Comparison of ENCODE assay signal across 9 mouse cellular contexts in the genomic region with DNA sequence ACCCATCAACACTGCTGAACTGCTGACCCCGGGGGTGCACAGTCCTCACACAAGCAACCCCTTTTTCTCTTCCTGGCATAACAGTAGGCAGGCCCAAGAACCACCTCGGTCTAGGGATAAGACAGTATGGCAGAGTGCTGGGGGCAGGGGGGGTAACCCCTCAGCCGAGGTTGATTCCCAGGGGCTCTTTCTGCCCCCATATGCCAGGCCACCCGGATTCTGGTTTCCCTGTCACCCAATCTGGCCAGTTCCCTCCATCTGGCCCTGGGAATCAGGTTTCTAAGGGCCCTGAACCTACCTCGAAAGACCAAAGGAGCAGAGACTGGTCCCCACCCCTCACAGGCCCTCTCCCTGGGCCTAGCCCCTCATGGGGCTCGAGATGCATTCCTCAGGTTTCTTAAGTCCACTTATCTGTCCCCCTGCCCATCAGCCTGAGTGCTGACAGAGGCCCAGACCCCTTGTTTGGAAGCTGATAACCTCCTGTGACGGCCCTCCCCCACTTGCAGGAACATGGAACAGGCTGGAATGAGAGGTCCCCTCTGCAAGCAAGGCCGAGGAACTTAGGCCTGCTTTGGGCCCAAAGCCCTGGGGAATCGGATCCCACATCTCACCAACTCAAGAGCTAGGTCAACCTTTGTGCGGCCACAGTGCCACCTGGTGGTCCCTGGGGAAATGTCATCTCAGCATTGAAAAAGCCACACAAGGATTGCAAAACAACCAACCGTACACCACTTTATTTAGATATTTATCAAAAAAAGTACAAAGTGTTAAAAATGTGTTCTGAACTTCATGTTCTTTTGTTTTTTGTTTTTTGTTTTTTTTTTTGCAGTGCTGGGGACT. TPM values are rescaled to one million over a fixed set of nuclear protein-coding genes. Genes with fewer than 3 reads are reported as not detected.
A peak's percentile ranks its signal among the peaks of the same experiment; 100 is the strongest.
DNase-seq lines count a peak whose midpoint lies in the region; ATAC-seq and TF ChIP-seq lines count a peak whose summit lies in the region.
"Had no signal": no experiment of that assay in that cellular context is flagged by ENCODE, and none has a peak within 500 bp of the region (broad histone marks: within the 10 kb centered on the region; RNA-seq: fewer than 3 reads in every experiment).

No protein-coding gene starts in this region.

- TF ChIP-seq POLR2A in ES-Bruce4 (IDR thresholded peaks at IDR 0.05; ENCODE audit: insufficient read depth, low read length) = no peak

- no peak overlapping the region for H3K4me3 ChIP-seq in ES-Bruce4 (ENCODE audit: low read depth, low read length)
- no peak overlapping the region for H3K4me3 ChIP-seq in embryonic facial prominence, embryonic 12.5 days
- no peak overlapping the region for H3K4me3 ChIP-seq in heart, postnatal 0 days (ENCODE audit: low read depth, low read length)
- H3K4me3 ChIP-seq in layer of hippocampus, adult 2 months = no peak overlapping the region
- no peak overlapping the region for H3K4me3 ChIP-seq in lung, embryonic 16.5 days (ENCODE audit: low read length)
- H3K4me3 ChIP-seq: midbrain, embryonic 12.5 days had no signal

- peak; percentile 85 for DNase-seq in adrenal gland, postnatal 25 days
- DNase-seq in heart, postnatal 0 days (ENCODE audit: low spot score) = peak; percentile 61
- peak; percentile 80 to 89 for DNase-seq in layer of hippocampus, adult 2 months (ENCODE audit: low spot score in 2 of 2)
- peak; percentile 69 for DNase-seq in right cerebral cortex, postnatal 25 days
- peak; percentile 81 to 87 for DNase-seq in urinary bladder, postnatal 36 days (ENCODE audit: low spot score in 2 of 2)

- ATAC-seq in embryonic facial prominence, embryonic 12.5 days (ENCODE audit: insufficient number of reproducible peaks, insufficient read depth, low FRiP score, low TSS enrichment) = peak; percentile 30; the same call in 1 of the 2 replicates
- ATAC-seq in heart, postnatal 0 days (ENCODE audit: insufficient read depth, low read depth) = peak; percentile 10
- ATAC-seq in lung, embryonic 16.5 days (ENCODE audit: low read depth) = peak; percentile 30; the same call in 1 of the 2 replicates

- no peak overlapping the region for H3K4me2 ChIP-seq in embryonic facial prominence, embryonic 12.5 days (replicated peaks)
- H3K4me2 ChIP-seq in heart, postnatal 0 days (ENCODE audit: low read depth, low read length) = no peak overlapping the region
- no peak overlapping the region for H3K4me2 ChIP-seq in lung, embryonic 16.5 days (ENCODE audit: low read depth, low read length)

- H3K36me3 ChIP-seq in ES-Bruce4 (ENCODE audit: control insufficient read depth, insufficient read depth, low read length, poor library complexity, severe bottlenecking) = peaks cover 6% of the 10 kb centered on the region; the same call in 1 of the 2 replicates
- peaks cover 7% of the 10 kb centered on the region; the same call in 1 of the 2 replicates for H3K36me3 ChIP-seq in embryonic facial prominence, embryonic 12.5 days
- peaks cover 16% of the 10 kb centered on the region for H3K36me3 ChIP-seq in heart, postnatal 0 days (replicated peaks; ENCODE audit: control insufficient read depth, insufficient read depth, low read length)
- peaks cover 5% of the 10 kb centered on the region for H3K36me3 ChIP-seq in lung, embryonic 16.5 days (ENCODE audit: control insufficient read depth, insufficient read depth, low read length)

- H3K9ac ChIP-seq in ES-Bruce4 (ENCODE audit: low read depth, poor library complexity, severe bottlenecking) = peak overlapping the region; percentile 42
- H3K9ac ChIP-seq in embryonic facial prominence, embryonic 12.5 days = no peak overlapping the region
- H3K9ac ChIP-seq in heart, postnatal 0 days (replicated peaks; ENCODE audit: low read depth, low read length) = no peak overlapping the region
- H3K9ac ChIP-seq in lung, embryonic 16.5 days (ENCODE audit: low read length) = peak overlapping the region; percentile 48
- H3K9ac ChIP-seq: midbrain, embryonic 12.5 days had no signal

- WGBS in embryonic facial prominence, embryonic 12.5 days = 25% methylated on average over 11 of the region's 11 CpGs
- WGBS in heart, postnatal 0 days = 27% methylated on average over 11 of the region's 11 CpGs
- 10% methylated on average over 11 of the region's 11 CpGs for WGBS in lung, embryonic 16.5 days

- TF ChIP-seq CTCF in ES-Bruce4 (IDR thresholded peaks at IDR 0.05; ENCODE audit: low read depth, low read length) = peak; percentile 88
- peak; percentile 88 for TF ChIP-seq CTCF in heart, postnatal 0 days (IDR thresholded peaks at IDR 0.05; ENCODE audit: low read depth)
- TF ChIP-seq CTCF in layer of hippocampus, adult 2 months (conservative IDR thresholded peaks at IDR 0.05) = peak; percentile 85

- H3K27me3 ChIP-seq in ES-Bruce4 (ENCODE audit: control insufficient read depth, insufficient read depth, low read length, poor library complexity, severe bottlenecking) = peaks cover 11% of the 10 kb centered on the region
- peaks cover 48% of the 10 kb centered on the region for H3K27me3 ChIP-seq in embryonic facial prominence, embryonic 12.5 days
- H3K27me3 ChIP-seq in heart, postnatal 0 days (ENCODE audit: control insufficient read depth, insufficient read depth, low read length) = peaks cover 37% of the 10 kb centered on the region
- peaks cover 42% of the 10 kb centered on the region for H3K27me3 ChIP-seq in lung, embryonic 16.5 days (ENCODE audit: control insufficient read depth, insufficient read depth, low read depth, low read length)

- H3K27ac ChIP-seq in ES-Bruce4 (ENCODE audit: insufficient read depth, low read length) = no peak overlapping the region
- H3K27ac ChIP-seq in embryonic facial prominence, embryonic 12.5 days = no peak overlapping the region
- H3K27ac ChIP-seq in heart, postnatal 0 days (ENCODE audit: low read depth) = no peak overlapping the region
- no peak overlapping the region for H3K27ac ChIP-seq in layer of hippocampus, adult 2 months
- H3K27ac ChIP-seq in lung, embryonic 16.5 days (ENCODE audit: low read length) = no peak overlapping the region
- H3K27ac ChIP-seq: midbrain, embryonic 12.5 days had no signal

- peaks cover 3% of the 10 kb centered on the region for H3K4me1 ChIP-seq in ES-Bruce4 (ENCODE audit: control insufficient read depth, insufficient read depth, low read length)
- H3K4me1 ChIP-seq in embryonic facial prominence, embryonic 12.5 days = peaks cover 33% of the 10 kb centered on the region
- H3K4me1 ChIP-seq in heart, postnatal 0 days (ENCODE audit: control insufficient read depth, insufficient read depth) = peaks cover 15% of the 10 kb centered on the region
- H3K4me1 ChIP-seq in lung, embryonic 16.5 days (replicated peaks; ENCODE audit: control insufficient read depth, insufficient read depth, low read length) = peaks cover 27% of the 10 kb centered on the region

- H3K9me3 ChIP-seq in ES-Bruce4 (replicated peaks; ENCODE audit: control insufficient read depth, insufficient read depth, low read length, poor library complexity, severe bottlenecking) = no peaks in the 10 kb centered on the region
- no peaks in the 10 kb centered on the region for H3K9me3 ChIP-seq in embryonic facial prominence, embryonic 12.5 days
- no peaks in the 10 kb centered on the region for H3K9me3 ChIP-seq in heart, postnatal 0 days (replicated peaks; ENCODE audit: control insufficient read depth, low read length)
- H3K9me3 ChIP-seq in lung, embryonic 16.5 days (ENCODE audit: control insufficient read depth, low read length) = no peaks in the 10 kb centered on the region
- H3K9me3 ChIP-seq: midbrain, embryonic 12.5 days had no signal

- TF ChIP-seq EP300 in ES-Bruce4 (IDR thresholded peaks at IDR 0.05; ENCODE audit: insufficient read depth, low read depth, low read length) = 0 out of 2 replicates have a peak, but pooled peaks have one; percentile 11
- TF ChIP-seq EP300 in heart, postnatal 0 days (IDR thresholded peaks at IDR 0.05; ENCODE audit: low read depth) = no peak

RNA-seq across cellular contexts. Expression of a gene that starts 2.1 kb away (rescaled TPM):
- 188 and 196 TPM in 2 replicates for polyA plus RNA-seq in ES-Bruce4 (2011; ENCODE audit: insufficient read depth, insufficient read length, low read depth, missing spikeins)
- 29.0 and 34.7 TPM in 2 replicates for total RNA-seq in adrenal gland, postnatal 25 days (2021)
- 13.2 and 15.0 TPM in 2 replicates for polyA plus RNA-seq in embryonic facial prominence, embryonic 12.5 days (2016; fragmentation: Nextera tagmentation; extraction: Ambion mirVana)
- 38.2 and 43.3 TPM in 2 replicates for total RNA-seq in heart, postnatal 0 days (2014; rRNA removed; ENCODE audit: low replicate concordance)
- 7.6 TPM in 2 replicates for polyA plus RNA-seq in heart, postnatal 0 days (2015; fragmentation: Nextera tagmentation; extraction: Ambion mirVana)
- 1 to 10 TPM; 7.3 to 9.7 TPM for total RNA-seq in layer of hippocampus, adult 2 months (2021)
- polyA plus RNA-seq in lung, embryonic 16.5 days (2015; fragmentation: Nextera tagmentation; extraction: Ambion mirVana) = 14.7 and 15.8 TPM in 2 replicates

RNA-seq across cellular contexts. Expression of a gene that starts 4.5 kb away (rescaled TPM):
- polyA plus RNA-seq in ES-Bruce4 (2011; ENCODE audit: insufficient read depth, insufficient read length, low read depth, missing spikeins) = 22.6 and 25.9 TPM in 2 replicates
- total RNA-seq in adrenal gland, postnatal 25 days (2021) = not detected in 2 replicates
- 3.5 and 6.1 TPM in 2 replicates for polyA plus RNA-seq in embryonic facial prominence, embryonic 12.5 days (2016; fragmentation: Nextera tagmentation; extraction: Ambion mirVana)
- total RNA-seq in heart, postnatal 0 days (2014; rRNA removed; ENCODE audit: low replicate concordance) = not detected in 2 replicates
- not detected in 2 replicates for polyA plus RNA-seq in heart, postnatal 0 days (2015; fragmentation: Nextera tagmentation; extraction: Ambion mirVana)
- total RNA-seq in layer of hippocampus, adult 2 months (2021) = not detected
- polyA plus RNA-seq in lung, embryonic 16.5 days (2015; fragmentation: Nextera tagmentation; extraction: Ambion mirVana) = not detected in 2 replicates

RNA-seq across cellular contexts. Expression of a gene that starts 36.4 kb away (rescaled TPM):
- 177 and 181 TPM in 2 replicates for polyA plus RNA-seq in ES-Bruce4 (2011; ENCODE audit: insufficient read depth, insufficient read length, low read depth, missing spikeins)
- 84.7 and 93.9 TPM in 2 replicates for total RNA-seq in adrenal gland, postnatal 25 days (2021)
- 85.8 and 91.9 TPM in 2 replicates for polyA plus RNA-seq in embryonic facial prominence, embryonic 12.5 days (2016; fragmentation: Nextera tagmentation; extraction: Ambion mirVana)
- total RNA-seq in heart, postnatal 0 days (2014; rRNA removed; ENCODE audit: low replicate concordance) = 75.8 and 84.5 TPM in 2 replicates
- polyA plus RNA-seq in heart, postnatal 0 days (2015; fragmentation: Nextera tagmentation; extraction: Ambion mirVana) = 19.9 and 21.1 TPM in 2 replicates
- total RNA-seq in layer of hippocampus, adult 2 months (2021) = 100 to 1,000 TPM; 166 to 170 TPM
- 47.0 and 48.5 TPM in 2 replicates for polyA plus RNA-seq in lung, embryonic 16.5 days (2015; fragmentation: Nextera tagmentation; extraction: Ambion mirVana)

Comparison
In these comparisons a context has a peak if more than half of its experiments do, and no peak if none do; other contexts are left out.
1. H3K9ac ChIP-seq: peak in ES-Bruce4 (single experiment) and lung, embryonic 16.5 days (single experiment); none in embryonic facial prominence, embryonic 12.5 days (single experiment) and heart, postnatal 0 days (single experiment).
2. RNA of a gene that starts 2.1 kb away (polyA plus RNA-seq): 188 to 196 TPM in ES-Bruce4; 14.7 to 15.8 TPM in lung, embryonic 16.5 days, 13.2 to 15.0 TPM in embryonic facial prominence, embryonic 12.5 days and 7.6 TPM in heart, postnatal 0 days; every median in the first group is over 10 times any median in the second.
3. Peak in every context shown above with its lines, with median percentiles within 50 percentile points of each other: CTCF ChIP-seq, DNase-seq and ATAC-seq.